Mouse (Mus musculus) heart, adult 2 months (tissue): ENCODE data around the gene Snd1. TPM values are rescaled to one million over a fixed set of nuclear protein-coding genes. Genes with fewer than 3 reads are reported as not detected.

ENCODE experiments used
- DNase-seq, 2 experiments: peaks; one replicate each; pipeline ENCODE4 v3.0.0; 2021
- H3K27ac ChIP-seq: fragments of 200-600 bp; 2 replicates; pipeline ENCODE4 v1.8.1; 2022
- H3K27me3 ChIP-seq: fragments of 200-500 bp; 2 replicates; pipeline ENCODE4 v1.6.1; 2012; ENCODE audit warnings: mild to moderate bottlenecking, low read length, inconsistent platforms, mixed read lengths; ENCODE audit not compliant: control insufficient read depth, insufficient read depth
- H3K36me3 ChIP-seq: fragments of 200-500 bp; 2 replicates; pipeline ENCODE4 v1.6.1; 2012; ENCODE audit warnings: low read length, inconsistent platforms; ENCODE audit not compliant: control insufficient read depth, insufficient read depth
- H3K4me1 ChIP-seq: fragments of 200-500 bp; 2 replicates; pipeline ENCODE4 v1.6.1; 2011; ENCODE audit warnings: low read length; ENCODE audit not compliant: control insufficient read depth, insufficient read depth
- H3K4me3 ChIP-seq: fragments of 200-600 bp; 2 replicates; pipeline ENCODE4 v1.8.1; 2022
- H3K79me2 ChIP-seq: fragments of 200-500 bp; replicated peaks from 2 replicates; pipeline ENCODE4 v1.6.1; 2012; ENCODE audit warnings: mild to moderate bottlenecking, inconsistent platforms, low read length, moderate library complexity, mixed read lengths; ENCODE audit not compliant: control insufficient read depth, insufficient read depth
- H3K9ac ChIP-seq: fragments of 200-500 bp; 2 replicates; pipeline ENCODE4 v1.6.1; 2012; ENCODE audit warnings: low read depth, mild to moderate bottlenecking, control low read depth, inconsistent platforms, low read length, mixed read lengths
- CTCF ChIP-seq: fragments of 200-600 bp; IDR thresholded peaks from 2 replicates; pipeline ENCODE4 v1.8.1; 2022; ENCODE audit warnings: antibody characterized with exemption, mild to moderate bottlenecking, moderate library complexity
- EP300 ChIP-seq: fragments of 200-500 bp; IDR thresholded peaks from 2 replicates; pipeline ENCODE4 v1.6.1; 2011; ENCODE audit warnings: low read depth, low read length, control low read depth; ENCODE audit not compliant: insufficient read depth
- POLR2A ChIP-seq: fragments of 200-500 bp; IDR thresholded peaks from 2 replicates; pipeline ENCODE4 v1.6.1; 2011; ENCODE audit warnings: mild to moderate bottlenecking, low read depth, low read length, control low read depth; ENCODE audit not compliant: insufficient read depth
- WGBS: fragments of 180-500 bp; shearing (Covaris S2); methylation state at CpG from one replicate; pipeline ENCODE4 v1.1.7; 2018; 5-methylcytosine and 5-hydroxymethylcytosine counted together
- intact Hi-C: fragments of 180-260 bp; cut with DNase I; formaldehyde crosslinking; loops from one replicate; pipeline ENCODE4 v1.15.1; 2025
- polyA plus RNA-seq: library from polyadenylated mRNA; depleted of rRNA; stranded (reverse); fragments of >200 nt; gene quantifications from 2 replicates; pipeline ENCODE4 v1.2.3, GENCODE M21; 2012
- total RNA-seq, 2 experiments: library from RNA; stranded (reverse); gene quantifications; 2 replicates each; pipeline ENCODE4 v1.2.3; 2021

Gene Snd1
- total and polyA plus RNA-seq, 3 experiments: 39.9 to 74.1 (median 62.4) TPM

- 64% methylated on average over 3 of the region's 3 CpGs for WGBS
- H3K27ac ChIP-seq: no peak overlapping the region
- H3K9ac ChIP-seq: no peak overlapping the region
- no peaks in the 10 kb centered on the region for H3K36me3 ChIP-seq
- intact Hi-C loops: no loop called here
- no peak for DNase-seq
- H3K4me1 ChIP-seq: peaks cover 7% of the 10 kb centered on the region
- no peak for TF ChIP-seq EP300
- no peaks in the 10 kb centered on the region for H3K27me3 ChIP-seq
- H3K79me2 ChIP-seq: no peaks in the 10 kb centered on the region
- no peak overlapping the region for H3K4me3 ChIP-seq
These were observed 374.4 kb downstream of the Snd1 start for GRCm38 (mm10) chr6:28849317-28849716.

- WGBS: 86% methylated on average over 9 of the region's 9 CpGs
- intact Hi-C loops: no loop called here
- Histone ChIP-seq H3K4me3 (no peak overlapping the region), H3K36me3 (no peaks in the 10 kb centered on the region), H3K27me3 (no peaks in the 10 kb centered on the region), H3K4me1 (peaks cover 5% of the 10 kb centered on the region), H3K27ac (no peak overlapping the region), H3K9ac (no peak overlapping the region), H3K79me2 (no peaks in the 10 kb centered on the region)
- TF ChIP-seq CTCF: no peak
- TF ChIP-seq EP300: no peak
- TF ChIP-seq POLR2A: no peak
- DNase-seq: no peak
These were observed 375.5 kb downstream of the Snd1 start for GRCm38 (mm10) chr6:28850326-28850900.

GRCm38 (mm10) chr6:28852342-28852741 lies 377.4 kb downstream of the Snd1 start:
- Histone ChIP-seq H3K27me3 (no peaks in the 10 kb centered on the region), H3K9ac (no peak overlapping the region), H3K27ac (no peak overlapping the region), H3K4me3 (no peak overlapping the region), H3K79me2 (no peaks in the 10 kb centered on the region), H3K4me1 (peaks cover 5% of the 10 kb centered on the region), H3K36me3 (no peaks in the 10 kb centered on the region)
- intact Hi-C loops: no loop called here
- WGBS: 90% methylated on average over 7 of the region's 7 CpGs
- no peak for DNase-seq
- TF ChIP-seq CTCF (no peak), POLR2A (no peak), EP300 (no peak)

- H3K9ac ChIP-seq: no peak overlapping the region
- TF ChIP-seq POLR2A (no peak), EP300 (no peak), CTCF (no peak)
- no peak for DNase-seq
These were observed 378.2 kb downstream of the Snd1 start for GRCm38 (mm10) chr6:28853164-28853563.

GRCm38 (mm10) chr6:28853654-28854053 lies 378.7 kb downstream of the Snd1 start:
- no peaks in the 10 kb centered on the region for H3K27me3 ChIP-seq
- no peak overlapping the region for H3K4me3 ChIP-seq
- no peak overlapping the region for H3K27ac ChIP-seq
- peaks cover 2% of the 10 kb centered on the region for H3K4me1 ChIP-seq
- WGBS: 70% methylated on average over 2 of the region's 2 CpGs
- DNase-seq: no peak
- H3K79me2 ChIP-seq: no peaks in the 10 kb centered on the region
- intact Hi-C loops: no loop called here
- no peaks in the 10 kb centered on the region for H3K36me3 ChIP-seq
- TF ChIP-seq CTCF (no peak), POLR2A (no peak), EP300 (no peak)
- no peak overlapping the region for H3K9ac ChIP-seq

More at GRCm38 (mm10) chr6:28853164-28853563, 378.2 kb downstream of the Snd1 start:
- intact Hi-C loops: no loop called here
- H3K36me3 ChIP-seq: no peaks in the 10 kb centered on the region
- 68% methylated on average over 3 of the region's 3 CpGs for WGBS
- H3K4me1 ChIP-seq: peaks cover 2% of the 10 kb centered on the region
- H3K27ac ChIP-seq: no peak overlapping the region
- no peak overlapping the region for H3K4me3 ChIP-seq
- H3K79me2 ChIP-seq: no peaks in the 10 kb centered on the region
- no peaks in the 10 kb centered on the region for H3K27me3 ChIP-seq

GRCm38 (mm10) chr6:28854598-28854997 lies 379.7 kb downstream of the Snd1 start:
- Histone ChIP-seq H3K27ac (no peak overlapping the region), H3K4me1 (peaks cover 2% of the 10 kb centered on the region), H3K79me2 (no peaks in the 10 kb centered on the region), H3K4me3 (no peak overlapping the region), H3K9ac (no peak overlapping the region), H3K36me3 (no peaks in the 10 kb centered on the region), H3K27me3 (no peaks in the 10 kb centered on the region)
- WGBS: 95% methylated on average over 8 of the region's 8 CpGs
- intact Hi-C loops: no loop called here
- no peak for TF ChIP-seq POLR2A
- TF ChIP-seq EP300: no peak
- no peak for TF ChIP-seq CTCF
- DNase-seq: no peak
